Mouse (Mus musculus) frontal cortex, adult 2 months (tissue): ENCODE measurements around the gene Tapt1. TPM values are rescaled to one million over a fixed set of nuclear protein-coding genes. Genes with fewer than 3 reads are reported as not detected.
A peak's percentile ranks its signal among the peaks of the same experiment; 100 is the strongest.

Experiments used
- DNase-seq, 2 experiments: peaks; one replicate each; pipeline ENCODE4 v3.0.0; 2022; ENCODE audit warnings: low spot score in 1 of 2; ENCODE audit errors: extremely low spot score in 1 of 2
- polyA plus RNA-seq: library from polyadenylated mRNA; depleted of rRNA; stranded (reverse); fragments of >200 nt; gene quantifications from 2 replicates; pipeline ENCODE4 v1.2.3, GENCODE M21; 2012

Gene Tapt1
- polyA plus RNA-seq, 1 experiment, result 52.4 TPM

GRCm38 (mm10) chr5:44203410-44203809 is 23.0 kb downstream of the Tapt1 start:
- DNase-seq, result peak in 1 of 2 experiments; percentile 74

GRCm38 (mm10) chr5:44201665-44202064 is 24.8 kb downstream of the Tapt1 start:
- no peak for DNase-seq

DNA sequence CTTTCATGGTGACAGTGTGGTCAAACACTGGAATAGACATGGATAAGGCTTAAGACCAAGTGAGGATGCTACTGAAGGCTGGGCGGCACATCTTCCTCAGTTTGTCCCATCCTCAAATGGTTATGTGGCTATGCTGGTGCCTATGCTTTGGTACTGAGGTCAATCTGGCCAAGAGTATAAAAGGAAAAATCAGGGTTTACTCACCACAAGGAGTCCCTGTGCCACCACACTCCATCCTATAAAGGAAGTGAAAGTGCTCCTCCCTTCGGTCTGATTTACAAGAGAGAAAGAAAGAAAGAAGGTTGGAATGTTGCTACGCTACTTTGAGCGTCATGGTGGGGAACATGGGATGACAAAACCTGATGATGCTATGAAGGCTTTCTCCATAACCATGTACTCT is 27.3 kb downstream of the Tapt1 start:
- no peak for DNase-seq

DNA sequence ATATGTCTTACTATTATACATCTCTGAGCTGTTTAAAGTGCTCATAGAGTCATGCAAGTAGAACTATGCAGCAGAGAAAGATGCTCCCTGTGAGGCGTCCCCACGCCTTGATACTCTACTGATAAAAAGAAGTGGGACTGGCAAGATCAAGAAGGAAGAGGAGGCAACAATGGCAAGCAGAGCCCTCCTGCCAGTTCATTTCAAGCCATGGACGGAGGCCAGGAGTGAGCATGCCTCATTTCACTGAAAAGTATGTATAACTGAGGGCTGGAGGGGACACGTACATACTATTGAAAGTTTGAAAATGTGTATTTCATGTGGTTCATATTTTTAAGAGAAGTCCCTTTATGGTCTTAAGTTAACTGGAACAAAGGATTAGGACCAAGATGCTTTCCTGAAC is 28.0 kb downstream of the Tapt1 start:
- no peak for DNase-seq

- no peak for DNase-seq
Observed at GRCm38 (mm10) chr5:44197806-44198205, 28.6 kb downstream of the Tapt1 start.

DNA sequence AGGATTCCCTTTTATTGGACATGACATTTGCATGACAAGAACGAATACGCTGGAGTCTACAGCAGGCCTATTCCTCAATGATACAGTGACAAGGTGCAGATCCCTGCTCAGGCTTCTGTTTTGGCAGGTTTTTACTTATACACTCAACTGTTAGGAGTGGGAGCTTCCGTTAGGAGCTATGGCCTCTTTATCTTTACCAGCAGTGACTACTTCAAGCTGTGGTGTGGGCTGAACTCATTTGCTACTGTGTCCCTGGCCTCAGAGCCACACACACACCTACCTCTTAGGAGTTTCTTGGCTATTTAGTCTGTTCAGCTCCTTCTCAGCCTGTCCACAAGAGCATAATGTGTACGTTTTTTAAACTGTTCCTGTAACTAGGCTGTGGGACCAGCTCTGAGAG is 30.3 kb downstream of the Tapt1 start:
- DNase-seq, result no peak

- no peak for DNase-seq
Observed at GRCm38 (mm10) chr5:44187370-44187769, 39.1 kb downstream of the Tapt1 start.

DNA sequence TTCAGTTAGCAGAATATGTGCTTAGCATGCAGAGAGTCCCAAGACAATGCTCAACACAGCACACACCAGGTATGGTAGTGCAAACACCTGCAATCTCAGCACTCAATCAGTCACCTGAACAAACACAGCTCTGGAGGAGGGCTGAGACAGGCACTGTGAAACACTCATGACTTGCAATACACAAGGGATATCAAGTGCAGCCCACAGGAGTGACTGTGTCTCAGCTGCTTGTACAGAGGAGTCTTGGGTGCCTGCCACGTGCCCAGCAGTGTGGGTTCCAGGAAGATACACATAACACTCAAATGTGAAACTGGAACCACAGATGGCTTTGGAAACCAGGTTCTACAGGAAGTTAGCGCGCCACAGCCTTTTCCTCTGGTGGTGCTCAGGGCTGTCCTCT is 44.8 kb downstream of the Tapt1 start:
- peak; percentile 53 to 62 for DNase-seq

DNA sequence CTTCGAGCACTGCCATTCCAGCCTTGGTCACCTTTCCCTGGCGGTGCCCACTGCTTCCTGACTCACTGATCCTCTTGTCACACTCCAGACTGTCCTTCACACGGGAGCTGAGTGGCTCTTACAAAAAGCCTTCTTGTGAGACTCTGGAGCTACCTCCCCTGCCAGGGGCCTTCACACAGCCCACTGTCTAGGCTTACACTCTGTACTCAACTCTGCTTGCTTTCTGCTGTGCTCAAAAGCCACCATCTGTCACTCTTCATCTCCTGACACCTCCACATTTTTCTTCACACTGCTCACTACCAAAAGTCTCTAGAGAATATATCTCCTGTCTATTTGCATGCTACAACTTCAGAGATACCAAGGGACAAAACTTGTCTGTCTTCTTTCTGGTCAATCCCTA is 46.0 kb downstream of the Tapt1 start:
- DNase-seq, result peak; percentile 55 to 64

- DNase-seq, result no peak
Observed at GRCm38 (mm10) chr5:44174046-44174445, 52.4 kb downstream of the Tapt1 start.

DNA sequence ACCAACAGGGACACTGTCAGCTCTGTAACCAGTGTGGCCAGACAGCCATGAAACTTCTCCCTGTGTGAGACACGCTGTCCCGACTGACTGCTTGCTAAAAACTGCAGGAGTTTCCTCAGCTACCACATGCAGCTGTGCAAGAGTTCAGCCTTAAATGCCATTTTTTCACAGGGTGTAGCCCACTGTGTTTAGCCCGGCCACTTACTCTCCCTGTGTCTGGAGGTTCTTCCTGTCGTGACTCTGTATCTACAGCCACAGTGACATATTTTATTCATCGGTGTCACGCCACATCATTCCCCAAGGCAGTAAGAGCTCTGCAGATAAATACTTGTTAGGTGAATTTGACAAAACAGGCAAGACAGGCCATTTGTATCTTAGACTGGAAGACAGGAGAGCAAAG is 59.6 kb downstream of the Tapt1 start:
- no peak for DNase-seq

DNA sequence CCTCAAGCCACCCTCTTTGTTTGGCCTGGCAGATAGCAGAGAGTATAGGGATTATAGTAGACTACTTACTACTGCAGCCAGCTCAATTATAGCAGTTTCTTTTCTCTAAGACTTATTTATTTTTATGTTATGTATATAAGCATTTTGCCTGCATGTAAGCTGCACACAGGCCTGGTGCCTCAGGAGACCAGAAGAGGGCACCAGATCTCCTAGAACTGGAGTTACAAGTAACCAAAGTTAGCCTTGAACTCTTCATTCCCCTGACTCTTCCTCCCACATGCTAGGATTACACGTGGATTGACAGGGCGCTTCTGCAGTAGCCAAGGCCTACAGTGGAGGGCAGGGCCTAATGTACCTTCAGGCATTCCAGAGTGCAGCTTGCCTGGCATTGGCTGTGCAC is 60.6 kb downstream of the Tapt1 start:
- peak in 1 of 2 experiments; percentile 41 for DNase-seq

GRCm38 (mm10) chr5:44164233-44164776 is 62.1 kb downstream of the Tapt1 start:
- no peak for DNase-seq

GRCm38 (mm10) chr5:44163318-44163717 is 63.1 kb downstream of the Tapt1 start:
- DNase-seq, result no peak

DNA sequence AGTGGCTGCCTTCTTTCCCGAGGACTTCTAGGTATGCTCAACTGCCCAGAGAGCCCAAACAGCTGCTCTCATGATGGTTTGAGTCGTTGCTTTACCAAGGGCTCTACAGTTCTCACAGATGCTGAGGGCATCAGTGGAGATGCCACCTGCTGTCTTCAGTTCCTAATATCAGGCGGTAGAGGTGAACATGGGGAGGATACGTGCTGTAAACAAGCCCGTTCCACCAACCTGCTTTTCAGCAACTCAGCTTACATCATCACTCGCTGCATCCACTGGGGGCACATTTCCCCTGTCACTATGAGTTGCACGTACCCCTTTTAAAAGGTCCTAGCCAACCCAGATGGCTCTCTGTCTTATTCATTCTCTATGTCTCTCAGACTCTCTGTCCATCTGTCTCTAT is 63.6 kb downstream of the Tapt1 start:
- no peak for DNase-seq

- DNase-seq, result no peak
Observed at GRCm38 (mm10) chr5:44159679-44160438, 66.6 kb downstream of the Tapt1 start.

- DNase-seq, result no peak
Observed at GRCm38 (mm10) chr5:44159231-44159630, 67.2 kb downstream of the Tapt1 start.

DNA sequence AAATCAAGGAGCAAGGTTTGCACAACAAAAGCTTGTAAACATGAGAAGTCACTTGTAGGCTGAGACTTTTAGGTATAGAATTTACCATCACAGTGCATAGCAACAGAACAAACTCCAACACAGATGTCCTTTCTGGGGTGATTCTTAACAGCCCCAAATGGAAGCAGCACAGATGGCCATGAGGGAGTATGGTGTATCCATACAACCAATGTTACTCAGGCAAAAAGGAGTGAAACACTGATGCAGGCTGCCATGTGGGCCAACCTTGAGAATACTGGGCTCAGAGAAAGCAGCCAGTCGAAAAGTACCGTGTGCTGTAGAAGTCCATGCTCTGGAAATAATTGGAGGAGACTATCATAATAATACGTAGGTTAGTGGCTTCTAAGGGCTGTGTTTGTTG is 68.0 kb downstream of the Tapt1 start:
- DNase-seq, result peak; percentile 24 to 50

DNA sequence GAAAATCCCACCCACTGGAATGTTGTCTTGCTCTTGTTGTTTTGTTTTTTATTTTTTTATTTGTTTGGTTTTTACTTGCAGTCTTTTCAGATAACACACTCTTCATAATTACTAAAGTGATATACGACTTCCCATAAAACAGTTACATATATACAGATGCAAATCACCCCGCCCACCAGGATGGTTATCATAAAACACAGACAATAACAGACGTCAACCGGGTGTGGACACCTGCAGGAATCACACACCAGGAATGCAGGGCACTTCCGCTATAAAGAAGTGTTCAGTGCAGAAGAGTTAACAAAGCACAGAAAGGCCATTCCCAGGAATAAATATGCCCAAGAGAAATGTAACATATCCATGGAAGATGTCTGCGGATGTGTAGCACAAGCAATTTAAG is 68.7 kb downstream of the Tapt1 start:
- DNase-seq, result no peak

GRCm38 (mm10) chr5:44153050-44153449 is 73.4 kb downstream of the Tapt1 start:
- no peak for DNase-seq

DNA sequence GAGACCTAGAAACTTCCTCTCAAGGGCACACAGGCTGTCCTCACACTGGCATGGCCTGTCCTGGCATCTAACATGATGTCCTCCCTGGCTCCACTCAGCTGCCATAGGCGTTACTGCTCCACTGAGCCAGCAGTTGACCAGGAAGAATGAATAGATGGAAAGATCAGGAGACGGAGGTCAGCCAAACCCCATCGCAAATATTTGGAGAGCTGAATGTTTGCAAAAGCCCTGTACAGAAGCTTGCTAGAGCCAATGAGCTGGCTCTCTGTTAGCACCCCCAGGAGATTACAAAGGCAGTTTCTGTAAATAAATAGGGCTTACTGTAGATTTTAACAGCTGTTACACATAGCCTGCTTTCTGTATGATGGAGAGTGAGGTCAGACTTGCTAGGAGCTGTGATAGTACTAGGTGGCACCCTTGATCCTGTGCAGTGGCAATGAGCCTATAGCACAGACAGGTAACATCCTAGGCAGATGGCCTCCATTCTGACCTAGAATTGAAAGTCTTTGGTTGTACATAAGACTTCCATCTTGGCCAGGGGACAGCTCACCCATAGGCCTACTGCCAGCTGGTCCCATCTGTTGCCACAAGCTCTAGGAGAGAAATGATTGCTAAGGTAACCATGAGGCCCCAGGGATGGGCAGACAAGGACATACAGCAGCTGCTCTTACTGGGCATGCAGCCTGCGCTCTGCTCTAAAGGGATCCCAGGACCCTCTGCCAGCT is 74.9 kb downstream of the Tapt1 start:
- peak in 1 of 2 experiments; percentile 34 for DNase-seq

GRCm38 (mm10) chr5:44147732-44148131 is 78.7 kb downstream of the Tapt1 start:
- DNase-seq, result peak in 1 of 2 experiments; percentile 38
